Mouse (Mus musculus): Measurements from ENCODE around the gene Resp18. TPM values are rescaled to one million over a fixed set of nuclear protein-coding genes. Genes with fewer than 3 reads are reported as not detected.
A peak's percentile ranks its signal among the peaks of the same experiment; 100 is the strongest.
"Not testable (repeated sequence)": the region's sequence is repeated elsewhere in the genome, so short reads cannot be mapped to it uniquely, and the experiment has no call there.

The Resp18 gene
- polyA plus RNA-seq, 1 experiment: not detected

DNA sequence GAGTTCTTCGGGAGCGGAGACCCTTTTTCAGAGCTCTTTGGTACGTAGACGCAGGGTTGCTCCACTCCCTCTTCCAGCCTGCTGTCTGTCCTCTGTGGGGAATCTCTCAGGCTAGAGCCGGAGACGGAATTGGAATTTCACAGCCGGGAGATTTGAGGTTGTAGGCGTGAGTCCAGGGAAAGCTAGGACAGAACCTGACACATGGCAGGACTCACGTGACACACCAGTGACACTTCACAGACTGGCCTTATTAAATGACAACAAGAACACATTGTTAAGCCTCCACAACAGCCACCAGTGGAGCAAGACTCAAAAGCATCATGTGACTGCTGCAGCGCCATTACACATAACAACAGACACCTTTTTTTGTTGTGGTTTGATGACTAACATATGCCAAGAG lies 38.6 kb downstream of the Resp18 start:
- peaks cover 18% of the 10 kb centered on the region for H3K4me1 ChIP-seq (ENCODE audit: control insufficient read depth, insufficient read depth, low read length)
- H3K27ac ChIP-seq (ENCODE audit: insufficient read depth, low read depth, low read length): no peak overlapping the region
- TF ChIP-seq POLR2A (IDR thresholded peaks at IDR 0.05; ENCODE audit: borderline replicate concordance, low read depth, low read length) (no peak), CTCF (IDR thresholded peaks at IDR 0.05; ENCODE audit: low read depth, low read length) (no peak)
- H3K4me3 ChIP-seq (ENCODE audit: insufficient read depth, low read length): no peak overlapping the region

DNA sequence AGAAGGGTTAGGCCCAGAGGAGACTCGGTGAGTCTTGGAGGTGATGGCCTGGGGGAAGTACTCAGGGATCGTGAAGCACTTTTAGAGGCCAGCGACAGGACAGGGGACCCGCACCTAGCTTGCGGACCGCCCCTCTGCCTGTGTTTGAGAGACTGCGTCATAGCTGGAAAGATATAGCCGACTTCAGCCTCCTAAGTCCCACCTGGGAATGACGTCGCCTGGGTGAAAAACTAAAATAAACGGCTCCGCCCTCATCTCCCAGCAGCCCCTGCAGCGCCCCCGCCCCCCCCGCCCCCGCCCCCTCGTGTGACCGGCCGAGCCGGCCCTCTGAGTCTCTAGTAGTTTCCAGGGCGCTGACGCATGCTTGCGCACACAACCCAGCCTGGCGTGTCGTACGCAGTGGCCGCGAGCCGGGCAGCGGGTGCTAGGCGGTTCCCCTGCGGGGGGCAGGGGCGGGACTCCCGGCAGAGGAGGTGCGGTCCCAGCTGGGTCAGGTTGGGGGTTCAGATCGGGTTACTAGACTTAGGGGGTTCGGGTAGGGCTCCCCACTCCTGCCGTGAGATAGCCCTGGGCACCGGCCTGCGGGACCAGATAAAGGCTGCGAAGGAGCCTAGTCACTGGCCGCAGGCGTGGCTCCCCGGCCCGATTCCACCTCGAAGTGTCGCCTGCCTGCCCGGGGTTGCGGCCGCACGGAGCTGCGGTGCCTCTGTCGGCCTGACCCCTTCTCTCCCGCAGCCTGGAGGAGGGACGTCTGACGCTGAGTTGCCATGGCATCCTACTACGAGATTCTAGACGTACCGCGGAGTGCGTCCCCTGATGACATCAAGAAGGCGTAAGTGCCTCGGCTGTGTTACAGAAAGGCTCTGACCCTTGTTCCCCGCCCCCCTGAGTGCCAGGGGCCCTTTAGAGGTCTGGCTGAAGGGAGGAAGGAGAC lies 41.8 kb downstream of the Resp18 start, which contains the start of gene Dnajb2:
Gene Dnajb2, plus strand, starts transcription at position 290 of the 934 bp plus-strand sequence.
- Histone ChIP-seq H3K4me3 (ENCODE audit: insufficient read depth, low read length) (peak within 1 kb of the TSS; percentile 63), H3K4me1 (ENCODE audit: control insufficient read depth, insufficient read depth, low read length) (peaks cover 16% of the 10 kb centered on the region), H3K27ac (ENCODE audit: insufficient read depth, low read depth, low read length) (no peak within 1 kb of the TSS)
- TF ChIP-seq CTCF (IDR thresholded peaks at IDR 0.05; ENCODE audit: low read depth, low read length) (no peak), POLR2A (IDR thresholded peaks at IDR 0.05; ENCODE audit: borderline replicate concordance, low read depth, low read length) (no peak)

DNA sequence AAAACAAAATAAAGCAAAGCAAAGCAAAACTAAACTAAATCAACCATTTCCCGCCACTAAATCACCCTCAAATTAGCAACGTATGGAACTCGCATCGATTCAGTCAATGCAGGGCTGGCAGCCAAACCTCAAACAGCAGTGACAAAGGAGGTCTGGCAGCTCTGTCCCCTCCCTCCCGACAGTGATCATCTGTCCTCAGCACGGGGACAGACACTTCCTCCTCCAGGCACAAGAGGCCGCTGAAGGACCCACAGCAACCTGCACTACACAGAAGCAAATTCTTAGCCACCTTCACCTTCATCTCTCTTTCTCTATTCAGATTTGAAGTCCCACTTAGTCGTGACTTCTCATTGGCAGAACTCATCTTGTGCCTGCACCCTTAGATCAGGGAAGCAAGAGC lies 43.6 kb downstream of the Resp18 start:
- H3K27ac ChIP-seq (ENCODE audit: insufficient read depth, low read depth, low read length): no peak overlapping the region
- H3K4me3 ChIP-seq (ENCODE audit: insufficient read depth, low read length): no peak overlapping the region
- peaks cover 19% of the 10 kb centered on the region for H3K4me1 ChIP-seq (ENCODE audit: control insufficient read depth, insufficient read depth, low read length)
- TF ChIP-seq POLR2A (IDR thresholded peaks at IDR 0.05; ENCODE audit: borderline replicate concordance, low read depth, low read length) (no peak), CTCF (IDR thresholded peaks at IDR 0.05; ENCODE audit: low read depth, low read length) (peak; percentile 7; the same call in 1 of the 2 replicates)

- not testable (repeated sequence) for H3K4me3 ChIP-seq (ENCODE audit: insufficient read depth, low read length); H3K27ac ChIP-seq (ENCODE audit: insufficient read depth, low read depth, low read length)
- H3K4me1 ChIP-seq (ENCODE audit: control insufficient read depth, insufficient read depth, low read length): peaks cover 18% of the 10 kb centered on the region
These were observed 45.7 kb downstream of the Resp18 start for GRCm38 (mm10) chr1:75232489-75232888.

GRCm38 (mm10) chr1:75231664-75232152 lies 46.5 kb downstream of the Resp18 start, which contains the start of gene A630095N17Rik:
A630095N17Rik (minus strand) TSS chr1:75232102.
- Histone ChIP-seq H3K4me1 (ENCODE audit: control insufficient read depth, insufficient read depth, low read length) (peaks cover 13% of the 10 kb centered on the region), H3K4me3 (ENCODE audit: insufficient read depth, low read length) (no peak within 1 kb of the TSS), H3K27ac (ENCODE audit: insufficient read depth, low read depth, low read length) (no peak within 1 kb of the TSS)
- TF ChIP-seq POLR2A (IDR thresholded peaks at IDR 0.05; ENCODE audit: borderline replicate concordance, low read depth, low read length) (no peak), CTCF (IDR thresholded peaks at IDR 0.05; ENCODE audit: low read depth, low read length) (no peak)

- H3K4me3 ChIP-seq (ENCODE audit: insufficient read depth, low read length): no peak overlapping the region
- no peak overlapping the region for H3K27ac ChIP-seq (ENCODE audit: insufficient read depth, low read depth, low read length)
- H3K4me1 ChIP-seq (ENCODE audit: control insufficient read depth, insufficient read depth, low read length): peaks cover 13% of the 10 kb centered on the region
- no peak for TF ChIP-seq CTCF (IDR thresholded peaks at IDR 0.05; ENCODE audit: low read depth, low read length)
- TF ChIP-seq POLR2A (IDR thresholded peaks at IDR 0.05; ENCODE audit: borderline replicate concordance, low read depth, low read length): no peak
These were observed 47.0 kb downstream of the Resp18 start for GRCm38 (mm10) chr1:75231224-75231623.

- H3K4me3 ChIP-seq (ENCODE audit: insufficient read depth, low read length): no peak overlapping the region
- no peak overlapping the region for H3K27ac ChIP-seq (ENCODE audit: insufficient read depth, low read depth, low read length)
- peaks cover 9% of the 10 kb centered on the region; the same call in 1 of the 2 replicates for H3K4me1 ChIP-seq (ENCODE audit: control insufficient read depth, insufficient read depth, low read length)
- TF ChIP-seq CTCF (IDR thresholded peaks at IDR 0.05; ENCODE audit: low read depth, low read length) (no peak), POLR2A (IDR thresholded peaks at IDR 0.05; ENCODE audit: borderline replicate concordance, low read depth, low read length) (no peak)
These were observed 47.8 kb downstream of the Resp18 start for GRCm38 (mm10) chr1:75230335-75230994.

GRCm38 (mm10) chr1:75229158-75229557 lies 49.1 kb downstream of the Resp18 start:
- Histone ChIP-seq H3K27ac (ENCODE audit: insufficient read depth, low read depth, low read length) (no peak overlapping the region), H3K4me3 (ENCODE audit: insufficient read depth, low read length) (no peak overlapping the region), H3K4me1 (ENCODE audit: control insufficient read depth, insufficient read depth, low read length) (peaks cover 5% of the 10 kb centered on the region; the same call in 1 of the 2 replicates)
- no peak for TF ChIP-seq POLR2A (IDR thresholded peaks at IDR 0.05; ENCODE audit: borderline replicate concordance, low read depth, low read length)
- TF ChIP-seq CTCF (IDR thresholded peaks at IDR 0.05; ENCODE audit: low read depth, low read length): no peak

- H3K27ac ChIP-seq (ENCODE audit: insufficient read depth, low read depth, low read length): no peak overlapping the region
- no peak overlapping the region for H3K4me3 ChIP-seq (ENCODE audit: insufficient read depth, low read length)
- TF ChIP-seq CTCF (IDR thresholded peaks at IDR 0.05; ENCODE audit: low read depth, low read length) (no peak), POLR2A (IDR thresholded peaks at IDR 0.05; ENCODE audit: borderline replicate concordance, low read depth, low read length) (no peak)
- peaks cover 5% of the 10 kb centered on the region; the same call in 1 of the 2 replicates for H3K4me1 ChIP-seq (ENCODE audit: control insufficient read depth, insufficient read depth, low read length)
These were observed 50.6 kb downstream of the Resp18 start for GRCm38 (mm10) chr1:75227653-75228052.

GRCm38 (mm10) chr1:75226138-75226537 lies 52.1 kb downstream of the Resp18 start:
- H3K4me1 ChIP-seq (ENCODE audit: control insufficient read depth, insufficient read depth, low read length): peaks cover 12% of the 10 kb centered on the region
- H3K27ac ChIP-seq (ENCODE audit: insufficient read depth, low read depth, low read length): no peak overlapping the region
- TF ChIP-seq POLR2A (IDR thresholded peaks at IDR 0.05; ENCODE audit: borderline replicate concordance, low read depth, low read length) (no peak), CTCF (IDR thresholded peaks at IDR 0.05; ENCODE audit: low read depth, low read length) (no peak)
- H3K4me3 ChIP-seq (ENCODE audit: insufficient read depth, low read length): no peak overlapping the region

Measured in bone marrow macrophage, adult 2 months (primary cell).